Mouse (Mus musculus) MEL (cell line): ENCODE data around the gene Dnajc22.

Experiments
- CTCF ChIP-seq, 3 experiments: IDR thresholded peaks in 2 of 3; conservative IDR thresholded peaks in 1 of 3; 2 replicates each; pipeline ENCODE4 v1.5.1; 2011 to 2012; ENCODE audit warnings: low read length in 3 of 3, low read depth in 2 of 3, mild to moderate bottlenecking in 2 of 3, improper control_type of control experiment in 1 of 3, inconsistent platforms in 1 of 3, mixed read lengths in 1 of 3, moderate library complexity in 1 of 3; ENCODE audit not compliant: control insufficient read depth in 1 of 3, insufficient read depth in 1 of 3, poor library complexity in 1 of 3, severe bottlenecking in 1 of 3
- MAX ChIP-seq: IDR thresholded peaks from 2 replicates; pipeline ENCODE4 v1.6.1; 2011; ENCODE audit warnings: low read length, improper control_type of control experiment
- NELFE ChIP-seq: IDR thresholded peaks from 2 replicates; pipeline ENCODE4 v1.6.1; 2011; ENCODE audit warnings: low read depth, low read length, improper control_type of control experiment
- POLR2A ChIP-seq, 2 experiments: IDR thresholded peaks; 2 replicates each; pipeline ENCODE4 v1.6.1; 2011 to 2012; ENCODE audit warnings: low read length in 2 of 2, mild to moderate bottlenecking in 2 of 2, control low read depth in 1 of 2, improper control_type of control experiment in 1 of 2, low read depth in 1 of 2, moderate library complexity in 1 of 2; ENCODE audit not compliant: control insufficient read depth in 1 of 2, insufficient read depth in 1 of 2, poor library complexity in 1 of 2
- RCOR1 ChIP-seq: IDR thresholded peaks from 2 replicates; pipeline ENCODE4 v1.6.1; 2012; ENCODE audit warnings: low read depth, mild to moderate bottlenecking, inconsistent platforms, low read length, improper control_type of control experiment
- SMC3 ChIP-seq: IDR thresholded peaks from 2 replicates; pipeline ENCODE4 v1.6.1; 2011; ENCODE audit warnings: low read depth, low read length, improper control_type of control experiment
- TAL1 ChIP-seq: IDR thresholded peaks from 2 replicates; pipeline ENCODE4 v1.6.1; 2012; ENCODE audit warnings: mild to moderate bottlenecking, inconsistent platforms, low read length, moderate library complexity, mixed read lengths
- USF1 ChIP-seq: IDR thresholded peaks from 2 replicates; pipeline ENCODE4 v1.6.1; 2014; ENCODE audit warnings: low read depth, mild to moderate bottlenecking, inconsistent platforms, low read length, improper control_type of control experiment, moderate library complexity
- ZNF384 ChIP-seq: IDR thresholded peaks from 2 replicates; pipeline ENCODE4 v1.6.1; 2012; ENCODE audit warnings: low read depth, mild to moderate bottlenecking, inconsistent platforms, low read length, improper control_type of control experiment

DNA sequence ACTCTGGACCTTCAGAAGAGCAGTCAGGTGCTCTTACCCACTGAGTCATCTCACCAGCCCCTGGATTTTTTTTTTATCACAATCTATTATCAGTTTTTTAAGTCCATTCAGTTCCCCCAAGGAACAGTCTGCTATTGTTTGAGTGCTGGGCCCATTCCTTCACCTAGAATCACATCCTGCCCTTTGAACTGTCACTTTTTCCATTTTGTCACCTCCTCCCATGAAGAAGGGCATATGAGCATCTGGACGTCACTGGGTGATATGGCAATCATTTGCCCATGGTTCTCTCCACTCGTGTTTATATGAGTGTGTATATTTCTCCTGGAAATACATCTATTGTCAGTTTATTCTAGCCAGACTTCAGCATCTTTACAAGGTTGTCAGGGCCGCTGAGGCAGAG, 14.9 kb downstream of the Dnajc22 start:
- TF ChIP-seq CTCF (IDR thresholded peaks at IDR 0.05 in 2 of 3, conservative IDR thresholded peaks at IDR 0.05 in 1 of 3; ENCODE audit: control insufficient read depth in 1 of 3, insufficient read depth in 1 of 3, low read depth in 2 of 3, low read length in 3 of 3, poor library complexity in 1 of 3, severe bottlenecking in 1 of 3) = no peak
- TF ChIP-seq USF1 = no peak
- TF ChIP-seq POLR2A (IDR thresholded peaks at IDR 0.05; ENCODE audit: control insufficient read depth in 1 of 2, insufficient read depth in 1 of 2, low read depth in 1 of 2, low read length in 2 of 2, poor library complexity in 1 of 2) = no peak
- no peak for TF ChIP-seq MAX
- no peak for TF ChIP-seq SMC3
- TF ChIP-seq NELFE = no peak
- no peak for TF ChIP-seq ZNF384
- no peak for TF ChIP-seq RCOR1
- TF ChIP-seq TAL1 = no peak
